Mouse (Mus musculus): ENCODE results near the gene Rad17. TPM values are rescaled to one million over a fixed set of nuclear protein-coding genes. Genes with fewer than 3 reads are reported as not detected.

Rad17 gene
- total RNA-seq, 1 experiment from 2014 or later: 39.2 TPM

DNA sequence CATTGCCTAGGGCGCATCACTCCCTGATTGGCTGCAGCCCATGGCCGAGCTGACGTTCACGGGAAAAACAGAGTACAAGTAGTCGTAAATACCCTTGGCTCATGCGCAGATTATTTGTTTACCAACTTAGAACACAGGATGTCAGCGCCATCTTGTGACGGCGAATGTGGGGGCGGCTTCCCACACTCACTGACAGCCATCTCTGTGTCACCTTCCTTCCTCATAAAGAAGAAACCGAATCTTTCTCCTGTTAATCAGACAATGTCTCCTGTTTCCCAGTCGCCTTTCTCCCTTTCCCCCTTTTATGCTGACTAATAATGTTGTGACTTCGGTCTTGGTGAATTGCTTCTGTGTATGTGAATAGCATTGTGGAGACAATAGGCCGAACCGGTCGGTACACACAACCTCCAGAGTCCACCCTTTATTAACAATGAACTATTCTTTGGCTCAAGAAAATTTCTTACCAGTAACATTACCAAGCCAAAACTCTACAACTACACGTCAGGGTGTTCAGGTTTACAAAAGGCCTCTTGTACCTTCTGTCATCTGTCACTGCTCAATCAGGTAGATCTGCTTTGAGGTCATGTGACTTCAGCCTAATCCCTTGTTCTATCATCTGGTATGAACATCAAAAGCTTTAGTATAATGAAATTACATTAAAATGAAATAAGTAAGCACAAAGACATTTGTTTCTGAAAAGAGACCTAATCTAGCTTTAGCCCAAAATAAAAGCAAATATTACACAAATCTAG is 56.6 kb downstream of the Rad17 start:
- peak; percentile 71 to 91; a peak in 3 of 4 replicates for ATAC-seq (replicated peaks in 1 of 2; ENCODE audit: insufficient read depth in 1 of 2, low FRiP score in 2 of 2, low TSS enrichment in 1 of 2, low read depth in 1 of 2, poor library complexity in 2 of 2, severe bottlenecking in 2 of 2)

DNA sequence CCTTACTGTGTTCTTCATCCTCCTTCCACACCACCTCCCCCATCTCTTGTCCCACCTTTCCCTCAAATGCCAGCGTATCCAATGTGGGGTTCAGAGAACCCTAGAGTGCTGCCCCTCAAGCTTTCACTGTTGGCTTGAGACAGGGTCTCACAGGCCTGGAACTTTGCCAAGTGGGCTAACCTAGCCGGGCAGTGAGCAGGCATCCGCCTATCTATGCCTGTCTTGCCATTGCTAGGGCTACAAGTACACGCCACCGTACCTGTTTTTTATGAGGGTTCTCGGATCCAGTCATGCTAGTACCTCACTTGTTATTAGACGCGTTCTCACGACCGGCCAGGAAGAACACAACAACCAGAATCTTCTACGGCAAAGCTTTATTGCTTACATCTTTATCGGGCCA is 62.2 kb downstream of the Rad17 start:
- ATAC-seq (replicated peaks in 1 of 2; ENCODE audit: insufficient read depth in 1 of 2, low FRiP score in 2 of 2, low TSS enrichment in 1 of 2, low read depth in 1 of 2, poor library complexity in 2 of 2, severe bottlenecking in 2 of 2): peak in 1 of 2 experiments; percentile 21; a peak in 1 of 4 replicates

DNA sequence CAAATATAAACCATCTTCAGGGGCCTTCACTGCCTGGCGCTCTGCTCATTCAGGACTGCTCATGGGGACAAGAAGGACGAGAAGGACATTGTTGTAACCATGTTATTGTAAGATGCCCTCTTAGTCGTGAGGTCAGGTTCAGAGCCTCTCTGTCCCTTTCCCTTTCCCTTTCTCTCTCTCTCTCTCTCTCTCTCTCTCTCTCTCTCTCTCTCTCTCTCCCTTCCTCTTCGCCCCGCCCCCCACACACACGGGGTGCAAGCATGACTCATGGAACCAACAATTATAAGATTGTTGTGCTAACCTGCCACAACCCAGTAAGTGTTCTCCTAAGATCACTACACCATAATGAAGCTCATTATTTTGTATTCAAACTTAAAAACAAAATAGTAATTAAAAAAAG is 68.7 kb downstream of the Rad17 start:
- no peak for ATAC-seq (replicated peaks in 1 of 2; ENCODE audit: insufficient read depth in 1 of 2, low FRiP score in 2 of 2, low TSS enrichment in 1 of 2, low read depth in 1 of 2, poor library complexity in 2 of 2, severe bottlenecking in 2 of 2)

DNA sequence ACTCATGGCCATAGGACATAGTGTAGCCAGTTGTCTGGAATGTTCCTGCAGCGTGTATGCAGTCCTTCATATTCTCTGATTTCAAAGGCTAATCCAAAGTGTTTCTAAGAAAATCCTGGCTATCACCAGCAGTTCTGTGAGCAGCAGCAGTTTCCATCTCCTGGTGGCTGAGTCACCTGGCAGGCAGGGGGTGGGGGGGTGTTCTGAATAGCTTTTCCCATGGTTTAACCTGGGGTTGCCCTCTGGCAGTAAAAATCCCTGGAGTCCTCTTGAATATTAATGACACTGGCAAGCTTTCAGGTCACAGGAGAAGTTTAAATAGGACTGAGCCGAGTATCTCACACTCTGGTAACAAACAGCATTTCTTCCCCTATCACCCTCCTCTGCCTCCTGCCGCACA is 69.2 kb downstream of the Rad17 start:
- ATAC-seq (replicated peaks in 1 of 2; ENCODE audit: insufficient read depth in 1 of 2, low FRiP score in 2 of 2, low TSS enrichment in 1 of 2, low read depth in 1 of 2, poor library complexity in 2 of 2, severe bottlenecking in 2 of 2): no peak

DNA sequence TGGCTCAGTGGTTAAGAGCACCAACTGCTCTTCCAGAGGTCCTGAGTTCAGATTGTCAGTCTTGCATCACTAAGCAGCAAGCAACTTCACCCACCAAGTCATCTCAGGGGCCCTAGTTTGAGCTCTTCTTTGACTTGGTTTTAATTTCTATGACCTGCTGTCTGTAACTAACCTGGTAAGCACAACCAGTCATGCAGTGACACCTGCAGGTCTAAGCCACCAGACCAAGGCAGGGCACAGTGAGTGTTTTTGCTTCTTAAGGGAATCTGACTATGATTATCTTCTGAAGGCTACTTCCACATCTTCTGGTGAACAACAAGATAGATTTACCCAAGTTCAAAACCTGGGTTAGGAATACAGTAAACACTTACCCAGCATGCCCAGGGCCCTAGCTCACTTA is 70.9 kb downstream of the Rad17 start:
- no peak for ATAC-seq (replicated peaks in 1 of 2; ENCODE audit: insufficient read depth in 1 of 2, low FRiP score in 2 of 2, low TSS enrichment in 1 of 2, low read depth in 1 of 2, poor library complexity in 2 of 2, severe bottlenecking in 2 of 2)

DNA sequence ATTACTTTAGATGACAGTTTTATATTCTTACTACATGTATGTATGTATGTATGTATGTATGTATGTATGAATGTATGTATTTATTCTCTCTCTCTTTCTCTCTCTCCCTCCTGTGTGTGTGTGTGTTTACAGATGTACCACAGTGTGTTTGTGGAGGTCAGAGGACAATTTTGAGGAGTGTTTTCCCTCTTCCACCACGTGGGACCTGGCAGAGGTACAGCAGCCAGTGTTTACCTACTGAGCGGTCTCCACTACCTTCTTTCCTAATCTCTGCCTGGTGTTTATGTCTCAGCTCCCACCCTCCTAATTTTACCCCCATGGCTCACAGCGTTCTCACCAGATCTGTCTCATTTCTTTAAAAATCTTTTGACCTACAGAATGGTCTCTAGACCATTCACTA is 71.6 kb downstream of the Rad17 start:
- ATAC-seq (replicated peaks in 1 of 2; ENCODE audit: insufficient read depth in 1 of 2, low FRiP score in 2 of 2, low TSS enrichment in 1 of 2, low read depth in 1 of 2, poor library complexity in 2 of 2, severe bottlenecking in 2 of 2): no peak

DNA sequence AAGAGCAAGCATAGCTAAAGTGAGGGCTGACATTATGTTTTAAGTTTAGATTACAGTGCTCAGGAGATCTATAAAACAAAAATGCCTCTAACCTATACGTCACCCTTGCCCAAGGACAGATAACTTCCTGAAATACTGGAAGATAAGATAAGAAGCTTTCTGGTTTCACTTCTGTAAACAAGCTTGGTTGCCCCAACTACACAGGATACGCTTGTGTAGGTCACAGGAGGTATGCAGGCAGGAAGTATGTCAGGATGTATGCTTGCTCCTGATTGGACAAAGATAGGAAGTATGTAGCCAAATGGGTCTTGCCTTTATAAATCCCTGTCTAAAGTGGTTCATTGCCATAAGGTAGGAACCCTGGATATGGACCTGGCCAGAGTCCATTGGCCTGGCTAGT is 74.9 kb downstream of the Rad17 start:
- ATAC-seq (replicated peaks in 1 of 2; ENCODE audit: insufficient read depth in 1 of 2, low FRiP score in 2 of 2, low TSS enrichment in 1 of 2, low read depth in 1 of 2, poor library complexity in 2 of 2, severe bottlenecking in 2 of 2): peak; percentile 91 to 94

DNA sequence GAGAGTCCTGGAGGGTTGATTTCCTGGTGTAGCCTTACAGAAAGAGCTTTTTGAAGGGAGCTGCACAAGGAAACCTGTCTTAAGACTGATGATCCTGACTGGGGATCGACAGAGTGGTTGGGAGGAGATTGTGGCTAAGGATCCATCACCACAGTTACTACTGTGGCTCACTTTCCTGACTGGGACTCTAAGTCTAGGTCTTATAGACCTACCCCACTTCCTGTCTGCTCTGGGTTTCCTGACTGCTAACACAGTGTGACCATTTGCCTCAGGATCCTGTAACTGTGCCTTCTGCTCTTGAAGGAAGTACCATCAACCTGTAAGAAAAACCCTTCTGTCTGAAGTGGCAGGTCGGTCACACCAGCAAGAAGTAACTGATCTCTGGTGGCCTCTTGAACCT is 80.1 kb downstream of the Rad17 start:
- peak in 1 of 2 experiments; percentile 39; a peak in 2 of 4 replicates for ATAC-seq (replicated peaks in 1 of 2; ENCODE audit: insufficient read depth in 1 of 2, low FRiP score in 2 of 2, low TSS enrichment in 1 of 2, low read depth in 1 of 2, poor library complexity in 2 of 2, severe bottlenecking in 2 of 2)

DNA sequence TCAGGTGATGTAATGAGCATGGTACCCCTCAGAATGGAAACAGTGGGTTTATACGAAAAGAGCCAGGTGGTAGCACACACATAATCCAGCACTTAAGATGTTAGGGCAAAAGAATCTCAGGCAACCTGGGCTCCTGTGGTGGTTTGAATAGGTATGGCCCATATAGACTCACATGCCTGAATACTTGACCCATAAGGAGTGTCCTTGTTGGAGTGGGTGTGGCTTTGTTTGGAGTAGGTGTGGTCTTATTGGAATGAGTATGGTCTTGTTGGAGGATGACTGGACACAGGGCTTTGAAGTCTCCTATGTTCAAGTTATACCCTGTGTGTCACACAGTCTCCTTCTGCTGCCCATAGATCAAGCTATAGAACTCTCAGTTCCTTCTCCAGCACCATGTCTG is 82.5 kb downstream of the Rad17 start:
- ATAC-seq (replicated peaks in 1 of 2; ENCODE audit: insufficient read depth in 1 of 2, low FRiP score in 2 of 2, low TSS enrichment in 1 of 2, low read depth in 1 of 2, poor library complexity in 2 of 2, severe bottlenecking in 2 of 2): no peak

Other genes with a start within 250 kb of the Rad17 start
- gene Naip1, start 198.2 kb downstream of the Rad17 start, total RNA-seq (2017): not detected in 2 replicates
- gene Gtf2h2, start 158.5 kb downstream of the Rad17 start, total RNA-seq (2017): 53.4 and 84.6 TPM in 2 replicates
- 0.50 and 1.2 TPM in 2 replicates for gene Ocln, start 98.3 kb downstream of the Rad17 start, total RNA-seq (2017)
- gene Marveld2, start 34.1 kb downstream of the Rad17 start, total RNA-seq (2017): 3.9 and 5.7 TPM in 2 replicates
- 233 and 241 TPM in 2 replicates for gene Ak6, start 72 bp downstream of the Rad17 start, total RNA-seq (2017)
- gene Taf9, start 528 bp upstream of the Rad17 start, total RNA-seq (2017): 13.8 and 18.1 TPM in 2 replicates
- 23.6 and 26.9 TPM in 2 replicates for gene Ccdc125, start 18.7 kb upstream of the Rad17 start, total RNA-seq (2017)
- gene Cdk7, start 79.9 kb upstream of the Rad17 start, total RNA-seq (2017): 33.2 and 43.1 TPM in 2 replicates
- 49.6 and 56.6 TPM in 2 replicates for gene Mrps36, start 93.6 kb upstream of the Rad17 start, total RNA-seq (2017)
- gene Cenph, start 124.8 kb upstream of the Rad17 start, total RNA-seq (2017): 39.1 and 45.4 TPM in 2 replicates
- 91.3 and 108 TPM in 2 replicates for gene Ccnb1, start 135.5 kb upstream of the Rad17 start, total RNA-seq (2017)
- gene Slc30a5, start 182.4 kb upstream of the Rad17 start, total RNA-seq (2017): 83.7 and 107 TPM in 2 replicates